Mouse (Mus musculus): ENCODE results near the gene Krt23. TPM values are rescaled to one million over a fixed set of nuclear protein-coding genes. Genes with fewer than 3 reads are reported as not detected.

Gene Krt23
- polyA plus RNA-seq, 1 experiment, result not detected

DNA sequence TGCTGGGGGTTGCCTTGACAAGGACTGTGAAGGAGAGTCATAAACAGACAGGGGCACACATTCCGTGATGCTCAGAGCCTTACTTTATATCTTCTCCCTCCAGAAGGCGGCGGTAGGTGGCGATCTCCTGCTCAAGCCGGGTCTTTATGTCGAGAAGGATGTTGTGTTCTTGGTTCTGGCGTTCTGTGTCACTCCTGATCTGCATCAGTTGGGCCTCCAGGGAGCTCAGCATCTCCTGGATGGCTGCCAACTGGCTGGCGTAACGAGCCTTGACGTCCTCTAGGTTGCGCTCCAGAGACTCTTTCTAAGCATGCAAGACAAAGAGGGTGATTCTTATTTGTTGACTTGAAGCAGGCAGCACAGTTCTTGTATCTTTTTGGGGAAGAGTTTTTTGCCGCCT, 62.3 kb downstream of the Krt23 start:
- peaks cover 27% of the 10 kb centered on the region for H3K27me3 ChIP-seq (ENCODE audit: control insufficient read depth, insufficient read depth, insufficient read length)
- no peaks in the 10 kb centered on the region for H3K79me2 ChIP-seq (ENCODE audit: control insufficient read depth, insufficient read depth)
- no peaks in the 10 kb centered on the region for H3K79me3 ChIP-seq (ENCODE audit: low read depth)
- no peak overlapping the region for H3K4me3 ChIP-seq (ENCODE audit: insufficient read depth, poor library complexity, severe bottlenecking)
- no peak overlapping the region for H3ac ChIP-seq (ENCODE audit: control insufficient read depth, insufficient read length, low read depth)
- H3K36me3 ChIP-seq (ENCODE audit: control insufficient read depth, insufficient read depth), result no peaks in the 10 kb centered on the region
- TF ChIP-seq MYOG (IDR thresholded peaks at IDR 0.05; ENCODE audit: control insufficient read depth, extremely low read depth, insufficient read length) (no peak), FOSL1 (IDR thresholded peaks at IDR 0.05; ENCODE audit: insufficient read depth, low read length, poor library complexity, severe bottlenecking) (no peak), CTCF (IDR thresholded peaks at IDR 0.05; ENCODE audit: control insufficient read depth, insufficient read depth, insufficient read length) (no peak), MYOD1 (IDR thresholded peaks at IDR 0.05; ENCODE audit: control insufficient read depth, insufficient read length, low read depth) (no peak), MAX (IDR thresholded peaks at IDR 0.05) (no peak), USF1 (IDR thresholded peaks at IDR 0.05; ENCODE audit: low read depth) (no peak), CEBPB (IDR thresholded peaks at IDR 0.05; ENCODE audit: low read depth) (no peak)

Other genes with a start within 250 kb of the Krt23 start
- gene Krt222, start 249.1 kb downstream of the Krt23 start, polyA plus RNA-seq (2012; fragmentation: generic; extraction: Trizol), result not detected
- not detected for gene Krt24, start 207.9 kb downstream of the Krt23 start, polyA plus RNA-seq (2012; fragmentation: generic; extraction: Trizol)
- not detected for gene Krt25, start 170.2 kb downstream of the Krt23 start, polyA plus RNA-seq (2012; fragmentation: generic; extraction: Trizol)
- not detected for gene Krt26, start 155.2 kb downstream of the Krt23 start, polyA plus RNA-seq (2012; fragmentation: generic; extraction: Trizol)
- not detected for gene Krt27, start 142.0 kb downstream of the Krt23 start, polyA plus RNA-seq (2012; fragmentation: generic; extraction: Trizol)
- gene Krt28, start 118.2 kb downstream of the Krt23 start, polyA plus RNA-seq (2012; fragmentation: generic; extraction: Trizol), result 0.02 TPM
- 3.7 TPM for gene Krt10, start 103.8 kb downstream of the Krt23 start, polyA plus RNA-seq (2012; fragmentation: generic; extraction: Trizol)
- not detected for gene Krt12, start 70.9 kb downstream of the Krt23 start, polyA plus RNA-seq (2012; fragmentation: generic; extraction: Trizol)
- not detected for gene Krt20, start 55.0 kb downstream of the Krt23 start, polyA plus RNA-seq (2012; fragmentation: generic; extraction: Trizol)
- gene Krt39, start 28.2 kb upstream of the Krt23 start, polyA plus RNA-seq (2012; fragmentation: generic; extraction: Trizol), result not detected
- gene Krt40, start 50.0 kb upstream of the Krt23 start, polyA plus RNA-seq (2012; fragmentation: generic; extraction: Trizol), result not detected
- not detected for gene Krtap3-3, start 57.7 kb upstream of the Krt23 start, polyA plus RNA-seq (2012; fragmentation: generic; extraction: Trizol)
- gene Krtap3-2, start 63.7 kb upstream of the Krt23 start, polyA plus RNA-seq (2012; fragmentation: generic; extraction: Trizol), result not detected
- gene Gm11939, start 66.3 kb upstream of the Krt23 start, polyA plus RNA-seq (2012; fragmentation: generic; extraction: Trizol), result not detected
- not detected for gene Krtap3-1, start 73.5 kb upstream of the Krt23 start, polyA plus RNA-seq (2012; fragmentation: generic; extraction: Trizol)
- 0.04 TPM for gene Krtap1-5, start 87.9 kb upstream of the Krt23 start, polyA plus RNA-seq (2012; fragmentation: generic; extraction: Trizol)
- gene Krtap1-4, start 90.5 kb upstream of the Krt23 start, polyA plus RNA-seq (2012; fragmentation: generic; extraction: Trizol), result not detected
- not detected for gene Krtap1-3, start 98.2 kb upstream of the Krt23 start, polyA plus RNA-seq (2012; fragmentation: generic; extraction: Trizol)
- gene Krtap9-3, start 105.0 kb upstream of the Krt23 start, polyA plus RNA-seq (2012; fragmentation: generic; extraction: Trizol), result not detected
- not detected for gene Gm11938, start 110.2 kb upstream of the Krt23 start, polyA plus RNA-seq (2012; fragmentation: generic; extraction: Trizol)
- not detected for gene Gm11937, start 117.1 kb upstream of the Krt23 start, polyA plus RNA-seq (2012; fragmentation: generic; extraction: Trizol)
- gene Krtap2-4, start 121.7 kb upstream of the Krt23 start, polyA plus RNA-seq (2012; fragmentation: generic; extraction: Trizol), result not detected
- gene Gm11562, start 127.3 kb upstream of the Krt23 start, polyA plus RNA-seq (2012; fragmentation: generic; extraction: Trizol), result not detected
- not detected for gene Krtap4-1, start 135.1 kb upstream of the Krt23 start, polyA plus RNA-seq (2012; fragmentation: generic; extraction: Trizol)
- gene Krtap4-2, start 141.9 kb upstream of the Krt23 start, polyA plus RNA-seq (2012; fragmentation: generic; extraction: Trizol), result not detected
- gene Krtap4-7, start 151.0 kb upstream of the Krt23 start, polyA plus RNA-seq (2012; fragmentation: generic; extraction: Trizol), result not detected
- gene Gm11555, start 157.1 kb upstream of the Krt23 start, polyA plus RNA-seq (2012; fragmentation: generic; extraction: Trizol), result not detected
- not detected for gene Gm11563, start 165.8 kb upstream of the Krt23 start, polyA plus RNA-seq (2012; fragmentation: generic; extraction: Trizol)
- gene Krtap4-6, start 172.8 kb upstream of the Krt23 start, polyA plus RNA-seq (2012; fragmentation: generic; extraction: Trizol), result not detected
- gene Gm14190, start 197.6 kb upstream of the Krt23 start, polyA plus RNA-seq (2012; fragmentation: generic; extraction: Trizol), result not detected
- gene Gm14180, start 241.2 kb upstream of the Krt23 start, polyA plus RNA-seq (2012; fragmentation: generic; extraction: Trizol), result not detected

Data from C2C12 (cell line).